8 mouse cellular contexts compared by ENCODE assay signal in the genomic region with DNA sequence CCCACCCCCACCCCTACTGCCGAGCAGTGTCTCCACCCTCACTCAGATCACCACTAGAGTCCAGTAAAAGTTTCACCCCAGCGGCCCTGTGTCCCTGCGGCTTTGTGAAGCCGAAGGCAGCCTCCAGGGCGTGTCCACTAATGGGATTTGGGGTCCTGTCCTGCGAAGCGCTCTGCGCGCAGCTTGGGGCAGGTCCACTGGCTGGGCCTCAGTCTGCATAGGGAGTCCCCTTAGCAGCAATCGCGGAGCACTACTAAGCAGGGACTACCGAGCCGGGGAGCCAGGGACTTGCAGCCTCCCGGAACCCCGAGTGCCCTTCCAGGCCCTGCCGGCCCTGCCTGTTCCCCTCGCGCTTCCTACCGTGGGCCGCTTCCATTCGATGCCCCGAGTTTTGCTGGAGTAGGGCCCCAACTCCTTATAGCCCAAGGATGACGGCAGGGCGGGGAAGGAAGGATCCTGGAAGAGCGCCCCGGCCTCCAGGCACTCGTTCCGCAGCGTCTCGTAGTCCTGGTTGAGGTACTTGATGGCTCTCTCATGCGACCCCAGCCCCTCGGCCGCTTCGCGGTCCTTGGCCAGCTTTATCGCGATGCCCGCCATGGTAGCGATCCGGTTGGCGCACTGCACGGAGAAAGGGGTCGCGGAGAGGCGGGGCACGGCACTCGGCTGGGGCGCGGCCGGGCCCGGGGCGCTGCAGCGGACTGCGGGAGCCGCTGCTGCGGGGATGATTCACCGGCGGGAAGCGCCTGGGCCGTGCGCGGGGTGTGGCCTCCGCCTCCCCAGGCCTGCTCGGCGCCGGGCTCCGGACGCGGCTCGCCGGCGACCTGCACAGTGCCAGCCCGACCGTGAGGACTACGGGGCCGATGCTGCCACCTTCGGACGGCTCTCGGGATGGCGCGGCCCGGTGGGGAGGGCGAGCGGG. TPM values are rescaled to one million over a fixed set of nuclear protein-coding genes. Genes with fewer than 3 reads are reported as not detected.
DNase-seq lines count a peak whose midpoint lies in the region; ATAC-seq lines count a peak whose summit lies in the region.

A gene (minus strand): TSS at position 851 of the 919 bp plus-strand sequence.

- no peaks in the 10 kb centered on the region; the same call in 1 of the 2 replicates for H3K36me3 ChIP-seq in intestine, embryonic 16.5 days (ENCODE audit: control insufficient read depth, insufficient read depth, low read length)

- intact Hi-C loops in left cerebral cortex, postnatal 36 days (cut with DNase I), result loop anchor here (2.0 kb wide), 1 partner anchor 26 kb away; no protein-coding TSS in a partner anchor

- ATAC-seq in intestine, embryonic 16.5 days, result peak; percentile 94

- H3K27ac ChIP-seq in intestine, embryonic 16.5 days (ENCODE audit: low read length), result peak within 1 kb of the TSS; percentile 89

- peak within 1 kb of the TSS; percentile 96 for H3K9ac ChIP-seq in intestine, embryonic 16.5 days (ENCODE audit: low read depth, low read length)

- H3K4me3 ChIP-seq in intestine, embryonic 16.5 days (ENCODE audit: low read length), result peak within 1 kb of the TSS; percentile 87

- H3K9me3 ChIP-seq in intestine, embryonic 16.5 days (ENCODE audit: control insufficient read depth, low read length), result no peaks in the 10 kb centered on the region

- H3K4me1 ChIP-seq in intestine, embryonic 16.5 days (ENCODE audit: control insufficient read depth, insufficient read depth, low read length), result peaks cover 27% of the 10 kb centered on the region

- DNase-seq in adrenal gland, adult (ENCODE audit: inconsistent age in 2 of 2, low spot score in 1 of 2), result peak; percentile 91 to 96
- peak; percentile 42 for DNase-seq in embryo, embryonic 11.5 days (ENCODE audit: low read depth, low spot score)
- DNase-seq in gonadal fat pad, adult 2 months (ENCODE audit: low read depth), result no peak
- DNase-seq in left cerebral cortex, postnatal 36 days (ENCODE audit: low spot score in 2 of 2), result peak; percentile 75 to 82
- peak; percentile 68 for DNase-seq in mesoderm, embryonic 11.5 days (ENCODE audit: low read depth, low spot score)
- peak; percentile 85 for DNase-seq in right cerebral cortex, postnatal 25 days
- peak; percentile 83 for DNase-seq in urinary bladder, postnatal 25 days (ENCODE audit: low spot score)

- H3K27me3 ChIP-seq in intestine, embryonic 16.5 days (replicated peaks; ENCODE audit: control insufficient read depth, insufficient read depth, low read length), result no peaks in the 10 kb centered on the region

- WGBS in intestine, embryonic 16.5 days, result under 1% methylated on average over 84 of the region's 84 CpGs

- H3K4me2 ChIP-seq in intestine, embryonic 16.5 days (ENCODE audit: low read depth, low read length), result peak within 1 kb of the TSS; percentile 84

RNA-seq across cellular contexts. Expression of the gene that starts here (rescaled TPM):
- 54.3 and 56.7 TPM in 2 replicates for polyA plus RNA-seq in gonadal fat pad, adult 2 months (2012; rRNA removed)
- polyA plus RNA-seq in intestine, embryonic 16.5 days (2015; fragmentation: Nextera tagmentation; extraction: Ambion mirVana), result 74.8 and 77.0 TPM in 2 replicates
- total RNA-seq in left cerebral cortex, postnatal 36 days (2021), result 10 to 100 TPM; 59.1 to 63.6 TPM
